Mouse (Mus musculus) MEL (cell line): ENCODE data around the gene Gm14408.
"Not testable (repeated sequence)": the region's sequence is repeated elsewhere in the genome, so short reads cannot be mapped to it uniquely, and the experiment has no call there.

ENCODE experiments used
- CTCF ChIP-seq, 3 experiments: IDR thresholded peaks in 2 of 3; conservative IDR thresholded peaks in 1 of 3; 2 replicates each; pipeline ENCODE4 v1.5.1; 2011 to 2012; ENCODE audit warnings: low read length in 3 of 3, low read depth in 2 of 3, mild to moderate bottlenecking in 2 of 3, improper control_type of control experiment in 1 of 3, inconsistent platforms in 1 of 3, mixed read lengths in 1 of 3, moderate library complexity in 1 of 3; ENCODE audit not compliant: control insufficient read depth in 1 of 3, insufficient read depth in 1 of 3, poor library complexity in 1 of 3, severe bottlenecking in 1 of 3
- EP300 ChIP-seq, 2 experiments: IDR thresholded peaks; 2 replicates each; pipeline ENCODE4 v1.6.1; 2011; ENCODE audit warnings: improper control_type of control experiment in 2 of 2, low read length in 2 of 2, low read depth in 1 of 2, mild to moderate bottlenecking in 1 of 2
- GATA1 ChIP-seq: IDR thresholded peaks from 2 replicates; pipeline ENCODE4 v1.6.1; 2011; ENCODE audit warnings: low read depth, low read length, improper control_type of control experiment
- HCFC1 ChIP-seq: IDR thresholded peaks from 2 replicates; pipeline ENCODE4 v1.6.1; 2012; ENCODE audit warnings: low read depth, mild to moderate bottlenecking, inconsistent platforms, low read length, improper control_type of control experiment, moderate library complexity
- MAX ChIP-seq: IDR thresholded peaks from 2 replicates; pipeline ENCODE4 v1.6.1; 2011; ENCODE audit warnings: low read length, improper control_type of control experiment
- NRF1 ChIP-seq: IDR thresholded peaks from 2 replicates; pipeline ENCODE4 v1.6.1; 2014; ENCODE audit warnings: low read depth, mild to moderate bottlenecking, inconsistent platforms, low read length, improper control_type of control experiment, moderate library complexity; ENCODE audit not compliant: poor library complexity, insufficient read depth, severe bottlenecking
- POLR2A ChIP-seq, 2 experiments: IDR thresholded peaks; 2 replicates each; pipeline ENCODE4 v1.6.1; 2011 to 2012; ENCODE audit warnings: low read length in 2 of 2, mild to moderate bottlenecking in 2 of 2, control low read depth in 1 of 2, improper control_type of control experiment in 1 of 2, low read depth in 1 of 2, moderate library complexity in 1 of 2; ENCODE audit not compliant: control insufficient read depth in 1 of 2, insufficient read depth in 1 of 2, poor library complexity in 1 of 2
- UBTF ChIP-seq: IDR thresholded peaks from 2 replicates; pipeline ENCODE4 v1.6.1; 2012; ENCODE audit warnings: low read depth, mild to moderate bottlenecking, inconsistent platforms, low read length, improper control_type of control experiment, moderate library complexity, borderline replicate concordance; ENCODE audit not compliant: insufficient read depth

DNA sequence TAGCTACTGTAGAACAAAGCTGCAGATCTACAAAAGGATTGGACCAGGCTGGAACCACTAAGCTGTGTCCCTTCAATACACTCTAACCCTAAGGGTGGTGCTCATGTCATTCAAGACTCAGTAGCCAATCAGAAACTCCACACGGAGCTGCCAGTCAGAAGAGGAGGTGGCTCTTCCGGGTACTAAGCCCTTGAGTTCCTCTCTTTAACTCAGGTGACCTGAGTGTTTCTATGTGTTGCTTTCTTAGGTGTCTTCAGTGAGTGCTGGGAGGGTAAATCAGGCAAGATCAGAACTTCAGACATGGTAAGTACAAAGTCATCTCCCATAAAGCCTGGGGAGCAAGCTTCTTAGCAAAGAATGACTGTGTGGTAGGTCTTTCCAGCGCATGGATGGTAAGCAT lies at the start of gene Gm14408:
- TF ChIP-seq EP300 (IDR thresholded peaks at IDR 0.05; ENCODE audit: low read depth in 1 of 2, low read length in 2 of 2); POLR2A (IDR thresholded peaks at IDR 0.05; ENCODE audit: control insufficient read depth in 1 of 2, insufficient read depth in 1 of 2, low read depth in 1 of 2, low read length in 2 of 2, poor library complexity in 1 of 2); CTCF (IDR thresholded peaks at IDR 0.05 in 2 of 3, conservative IDR thresholded peaks at IDR 0.05 in 1 of 3; ENCODE audit: control insufficient read depth in 1 of 3, insufficient read depth in 1 of 3, low read depth in 2 of 3, low read length in 3 of 3, poor library complexity in 1 of 3, severe bottlenecking in 1 of 3); NRF1; MAX; HCFC1; UBTF; GATA1: not testable (repeated sequence)
